Mouse (Mus musculus): Measurements from ENCODE around the gene Poln.

Gene Poln

GRCm38 (mm10) chr5:34168950-34169891, at the start of gene Poln, which contains the start of gene Haus3:
TSS of gene Poln (minus strand) at chr5:34169448.
TSS of gene Haus3 (minus strand) at chr5:34169527.
- peak; percentile 97 for DNase-seq

DNA sequence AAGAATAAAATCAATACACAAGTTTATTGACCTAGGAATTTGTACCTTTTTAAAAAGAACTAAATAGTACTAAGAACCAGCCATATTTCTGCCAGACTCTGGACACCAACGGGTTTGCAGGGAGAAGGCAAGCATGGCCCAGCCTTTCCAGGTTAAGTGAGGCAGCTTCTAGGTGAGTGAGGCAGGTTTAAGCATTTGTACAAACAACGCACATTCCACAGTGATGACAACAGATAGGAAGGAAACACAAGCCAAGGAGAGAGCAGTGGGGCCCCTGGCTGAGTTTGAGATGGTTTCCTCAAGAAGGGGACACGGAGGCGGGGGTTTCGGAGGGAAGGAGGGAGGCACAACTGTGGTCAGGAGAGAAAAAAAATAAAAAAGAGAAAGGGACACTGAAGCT, 49.4 kb upstream of the Poln start:
- DNase-seq = no peak

GRCm38 (mm10) chr5:34217756-34218155, 48.5 kb upstream of the Poln start:
- no peak for DNase-seq

- no peak for DNase-seq
These were observed 46.8 kb upstream of the Poln start for GRCm38 (mm10) chr5:34216025-34216424.

DNA sequence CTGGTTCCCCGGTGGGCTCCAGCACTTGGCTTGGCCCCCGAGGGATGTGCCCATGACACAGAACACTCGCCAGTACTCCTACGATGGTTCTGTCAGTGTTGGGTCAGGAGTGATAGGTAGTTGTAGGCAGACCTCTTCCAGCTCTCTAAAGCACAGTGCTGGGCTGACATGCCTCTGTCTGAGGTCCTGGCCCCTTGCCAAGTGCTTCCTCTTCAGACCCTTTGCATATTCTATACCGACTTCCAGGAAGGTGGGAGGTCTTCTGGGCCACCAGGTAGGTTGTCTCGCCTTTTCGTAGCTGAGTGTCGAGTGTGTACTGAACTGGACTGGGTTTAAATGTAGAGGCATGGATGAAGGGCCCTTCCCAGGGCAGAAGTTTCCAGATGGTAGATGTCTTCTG, 44.4 kb upstream of the Poln start:
- DNase-seq = no peak

- DNase-seq = peak; percentile 87
These were observed 41.0 kb upstream of the Poln start for GRCm38 (mm10) chr5:34210279-34210678.

DNA sequence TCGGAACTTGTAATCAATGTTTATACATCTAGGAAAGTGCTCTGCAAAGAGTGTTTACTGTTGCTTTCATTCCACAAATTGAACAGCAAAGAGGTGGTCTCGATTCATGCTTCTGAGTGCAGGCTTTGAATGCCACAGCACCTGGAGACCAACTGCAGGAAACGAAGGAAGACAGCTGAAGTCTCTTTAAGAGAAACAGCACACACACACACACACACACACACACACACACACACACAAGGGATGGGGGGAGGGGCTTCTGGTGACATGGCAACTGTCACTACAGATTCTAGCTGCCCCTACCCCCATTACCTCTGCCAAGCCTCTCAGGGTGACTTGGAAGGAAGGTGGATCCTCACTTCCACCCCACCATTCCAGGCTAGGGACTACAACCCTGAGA, 38.3 kb upstream of the Poln start:
- DNase-seq = peak; percentile 74

GRCm38 (mm10) chr5:34205788-34206187, 36.5 kb upstream of the Poln start:
- DNase-seq = no peak

- DNase-seq = no peak
These were observed 35.7 kb upstream of the Poln start for GRCm38 (mm10) chr5:34204911-34205310.

DNA sequence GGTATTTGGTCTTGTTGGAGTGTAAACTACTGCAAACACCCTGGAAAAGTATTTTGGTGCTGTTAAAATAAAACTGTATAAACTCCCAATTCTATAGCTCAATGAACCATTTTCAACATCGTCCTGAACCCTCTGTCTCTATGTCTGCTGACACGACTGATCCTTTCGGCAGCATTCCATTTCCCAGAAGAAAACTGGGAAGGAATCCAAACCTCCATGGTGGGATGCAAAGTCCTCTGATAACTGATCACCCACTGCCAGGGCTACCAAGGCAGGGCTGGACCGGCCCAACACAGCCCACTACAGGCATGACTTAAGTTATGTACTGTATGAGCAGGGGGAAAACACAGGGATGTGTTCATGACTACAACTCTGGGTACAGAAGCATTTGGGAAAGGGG, 32.8 kb upstream of the Poln start:
- DNase-seq = no peak

GRCm38 (mm10) chr5:34201396-34201795, 32.1 kb upstream of the Poln start:
- DNase-seq = peak; percentile 51

GRCm38 (mm10) chr5:34198615-34199014, 29.4 kb upstream of the Poln start:
- peak; percentile 56 for DNase-seq

DNA sequence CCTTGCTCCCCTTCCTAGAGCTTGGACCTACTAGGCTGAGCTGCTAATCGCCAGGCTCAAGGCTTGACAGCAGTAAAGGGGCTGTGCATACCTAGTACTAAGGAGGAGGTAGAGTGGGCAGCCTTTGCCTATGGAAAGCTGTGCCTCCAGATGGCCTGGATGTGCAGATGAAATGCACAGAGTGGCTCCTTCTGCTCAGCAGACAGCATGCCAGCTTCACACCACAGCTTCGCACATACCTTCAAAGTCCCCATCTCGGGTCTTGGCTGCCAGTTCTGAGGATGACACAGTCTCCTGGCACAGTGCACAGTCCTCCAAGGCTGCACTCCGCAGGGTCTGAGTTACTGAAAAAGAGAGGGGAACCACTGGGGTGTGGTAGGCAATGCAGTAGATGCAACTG, 28.0 kb upstream of the Poln start:
- DNase-seq = peak; percentile 49

DNA sequence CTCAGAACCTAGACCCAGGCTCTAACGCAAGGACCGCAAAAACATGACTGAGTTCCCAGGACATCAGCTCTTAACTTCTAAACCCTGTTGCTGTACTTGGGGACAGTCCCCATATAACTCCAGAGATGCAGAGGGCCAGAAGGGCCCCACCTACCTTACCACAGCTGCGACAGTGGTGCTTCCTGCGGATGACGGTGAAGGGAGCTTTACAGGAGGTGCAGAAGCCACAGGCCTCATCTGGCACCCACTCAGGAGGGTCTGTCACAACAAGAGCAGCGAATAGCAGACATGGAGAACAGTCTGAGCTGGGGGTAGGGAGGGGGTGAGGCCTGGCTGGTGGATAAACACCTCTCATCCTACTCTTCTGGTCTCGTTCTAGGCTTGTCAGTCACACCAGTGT, 27.2 kb upstream of the Poln start:
- peak; percentile 88 for DNase-seq

DNA sequence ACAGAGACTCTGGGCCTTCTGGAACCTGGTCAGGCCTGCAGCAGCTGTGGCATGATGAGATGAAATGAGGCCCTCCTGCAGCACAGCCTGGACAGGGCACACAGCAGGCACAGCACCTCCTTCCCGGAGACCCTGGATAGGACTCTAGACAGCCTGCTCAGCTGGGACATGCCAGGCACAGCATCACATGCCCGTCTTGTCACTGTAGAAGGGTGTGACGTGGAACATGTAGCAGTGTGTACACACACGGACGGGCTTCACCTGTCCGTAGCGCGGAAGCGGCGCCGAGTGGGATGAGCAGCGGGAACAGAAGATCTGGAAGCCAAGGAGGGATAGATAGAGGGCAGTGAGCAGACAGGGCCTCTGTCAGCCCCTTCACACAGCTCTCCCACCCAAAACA, 26.5 kb upstream of the Poln start:
- no peak for DNase-seq

GRCm38 (mm10) chr5:34194975-34195662, 25.9 kb upstream of the Poln start:
- peak; percentile 65 for DNase-seq

DNA sequence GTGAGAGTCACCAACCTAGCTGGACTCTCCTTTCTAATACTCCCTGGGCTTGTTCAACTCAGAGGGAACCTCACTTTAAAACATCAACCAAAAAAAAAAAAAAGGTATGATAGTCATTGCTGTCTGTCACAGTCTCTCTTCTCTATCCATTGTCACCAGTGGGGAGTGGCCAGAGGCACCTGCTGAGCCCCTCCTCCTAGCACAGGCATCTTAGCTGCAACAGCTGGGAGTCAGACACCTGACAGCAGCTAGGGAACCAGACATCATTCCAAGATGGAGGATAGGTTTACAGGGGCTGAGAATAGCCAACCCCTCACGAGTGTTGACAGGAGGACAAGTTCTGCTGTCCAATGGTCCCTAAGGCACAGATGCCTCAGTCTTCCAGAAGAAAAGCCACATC, 25.2 kb upstream of the Poln start:
- DNase-seq = peak; percentile 44

DNA sequence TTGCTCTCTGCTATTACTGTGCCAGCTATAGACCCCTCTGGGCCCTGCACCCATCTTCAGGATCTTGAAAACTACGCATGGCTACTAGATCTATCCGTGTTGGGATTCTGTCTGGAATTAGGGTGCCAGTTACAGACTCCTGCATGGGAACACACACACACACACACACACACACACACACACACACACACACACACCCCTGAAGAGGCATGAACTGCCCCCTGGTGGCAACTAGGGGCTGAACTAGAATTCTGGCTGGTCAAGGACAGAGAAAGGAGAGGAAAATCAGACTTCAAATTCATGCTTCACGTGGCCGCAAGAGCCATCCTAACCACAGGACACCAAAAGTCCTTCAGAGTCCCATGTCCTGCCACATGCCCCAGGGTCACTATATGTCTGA, 22.6 kb upstream of the Poln start:
- peak; percentile 37 for DNase-seq

DNA sequence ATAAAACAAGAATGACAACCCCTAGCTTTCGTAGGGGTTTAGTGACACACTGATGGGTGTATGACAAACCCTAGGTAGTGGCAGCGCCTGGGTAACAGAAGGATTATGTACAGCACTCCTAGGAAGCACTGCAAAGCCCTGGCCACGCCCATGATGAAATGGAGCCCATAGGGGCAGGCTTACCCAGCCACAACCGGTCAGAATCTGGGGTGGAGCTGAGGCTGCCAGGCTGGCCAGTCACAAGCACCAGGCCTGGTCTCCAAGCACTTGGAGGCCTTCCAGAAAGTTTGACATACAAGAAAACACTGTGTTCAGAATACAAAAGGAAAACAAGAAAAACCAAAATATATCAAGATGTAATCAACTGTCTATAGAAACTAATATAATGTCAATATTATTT, 21.8 kb upstream of the Poln start:
- no peak for DNase-seq

DNA sequence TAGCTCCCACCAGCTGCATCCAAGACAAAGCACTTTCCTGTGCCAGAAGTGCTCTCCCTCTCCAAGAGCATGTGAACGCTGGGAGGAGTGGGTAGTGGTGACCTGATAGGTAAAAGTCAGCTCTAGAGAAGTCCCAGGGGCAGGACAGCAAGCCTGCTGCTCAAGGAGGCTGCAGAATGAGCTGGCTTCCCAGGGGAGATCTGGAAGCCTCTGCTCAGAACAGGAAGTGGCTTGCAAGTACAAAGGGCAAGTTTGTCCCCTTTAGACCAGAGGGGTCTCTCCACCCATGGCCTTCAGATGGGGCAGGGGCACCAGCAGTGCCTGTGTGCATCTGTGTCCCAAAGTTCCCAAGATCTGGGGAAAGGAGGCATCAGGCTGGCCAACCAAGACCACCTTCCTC, 20.3 kb upstream of the Poln start:
- DNase-seq = no peak

- DNase-seq = peak; percentile 32
These were observed 19.6 kb upstream of the Poln start for GRCm38 (mm10) chr5:34188856-34189255.

GRCm38 (mm10) chr5:34187601-34188316, 18.5 kb upstream of the Poln start, which contains the start of gene Mxd4:
TSS of gene Mxd4 (minus strand) at chr5:34187720.
- peak; percentile 98 for DNase-seq

DNA sequence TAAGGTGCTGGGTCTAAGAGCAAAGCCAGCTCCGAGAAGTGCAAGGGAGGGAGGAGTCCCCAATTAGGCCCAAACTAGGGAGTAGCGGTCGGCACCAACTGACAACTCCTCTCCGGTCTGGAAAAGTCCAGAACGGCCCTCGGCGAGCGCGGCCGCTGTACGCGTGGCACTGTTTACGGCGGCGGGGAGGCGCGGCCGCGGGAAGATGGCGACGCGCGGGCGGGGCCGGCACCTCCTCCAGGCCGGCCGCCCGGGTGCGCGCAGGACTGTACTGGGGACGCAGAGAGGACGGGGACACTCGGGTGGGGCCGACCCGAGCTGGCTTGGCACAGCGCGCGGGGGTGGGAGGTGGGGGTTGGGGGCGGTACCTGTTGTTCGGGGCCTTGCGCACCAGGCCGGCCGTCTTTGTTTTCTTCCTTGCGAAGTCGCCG, 17.7 kb upstream of the Poln start:
- DNase-seq = peak; percentile 43

Data from thymus, postnatal 25 days (tissue).